Mouse (Mus musculus) lung, embryonic 14.5 days (tissue): ENCODE results near the gene Gm20388. TPM values are rescaled to one million over a fixed set of nuclear protein-coding genes. Genes with fewer than 3 reads are reported as not detected.

Experiments
- ATAC-seq: fragments of 200-750 bp; cut with Nextera tagmentation; 2 replicates; pipeline ENCODE4 v1.8.0; 2017; ENCODE audit warnings: mild to moderate bottlenecking, moderate TSS enrichment, moderate library complexity; ENCODE audit not compliant: insufficient read depth
- DNase-seq: peaks from one replicate; pipeline ENCODE4 v3.0.0-alpha.2; 2015
- H3K27ac ChIP-seq: fragments of 300-500 bp; sonication (generic); 2 replicates; pipeline ENCODE4 v1.5.1; 2014; ENCODE audit warnings: low read depth, mild to moderate bottlenecking, moderate library complexity
- H3K27me3 ChIP-seq: fragments of 300-500 bp; sonication (generic); 2 replicates; pipeline ENCODE4 v1.6.1; 2014; ENCODE audit warnings: low read length, control low read depth; ENCODE audit not compliant: insufficient read depth
- H3K36me3 ChIP-seq: fragments of 300-500 bp; sonication (generic); 2 replicates; pipeline ENCODE4 v1.6.1; 2014; ENCODE audit warnings: control low read depth; ENCODE audit not compliant: insufficient read depth
- H3K4me1 ChIP-seq: fragments of 300-500 bp; sonication (generic); 2 replicates; pipeline ENCODE4 v1.6.1; 2014; ENCODE audit warnings: antibody characterized with exemption, control low read depth; ENCODE audit not compliant: insufficient read depth
- H3K4me2 ChIP-seq: fragments of 300-500 bp; sonication (generic); 2 replicates; pipeline ENCODE4 v1.6.1; 2014; ENCODE audit warnings: mild to moderate bottlenecking
- H3K4me3 ChIP-seq: fragments of 300-500 bp; sonication (generic); 2 replicates; pipeline ENCODE4 v1.5.1; 2014; ENCODE audit warnings: low read depth, low read length
- H3K9ac ChIP-seq: fragments of 300-500 bp; sonication (generic); 2 replicates; pipeline ENCODE4 v1.6.1; 2014
- H3K9me3 ChIP-seq: fragments of 300-500 bp; sonication (generic); 2 replicates; pipeline ENCODE4 v1.6.1; 2016; ENCODE audit warnings: low read depth, low read length, control low read depth
- CTCF ChIP-seq: IDR thresholded peaks from 2 replicates; pipeline ENCODE4 v1.5.1; 2016; ENCODE audit warnings: antibody characterized with exemption, low read depth
- WGBS: fragments of 180-500 bp; shearing (Covaris S2); extraction: QIAGEN DNeasy Blood & Tissue Kit; methylation state at CpG from one replicate; pipeline ENCODE4 v1.1.7; 2014; 5-methylcytosine and 5-hydroxymethylcytosine counted together
- polyA plus RNA-seq: library from polyadenylated mRNA; unstranded; fragments of >200 nt; fragmentation: Nextera tagmentation; extraction: Ambion mirVana; gene quantifications from 2 replicates; pipeline ENCODE4 v1.2.1, GENCODE M21; 2014

Gene Gm20388
- polyA plus RNA-seq, 1 experiment from 2014 or later: not detected

DNA sequence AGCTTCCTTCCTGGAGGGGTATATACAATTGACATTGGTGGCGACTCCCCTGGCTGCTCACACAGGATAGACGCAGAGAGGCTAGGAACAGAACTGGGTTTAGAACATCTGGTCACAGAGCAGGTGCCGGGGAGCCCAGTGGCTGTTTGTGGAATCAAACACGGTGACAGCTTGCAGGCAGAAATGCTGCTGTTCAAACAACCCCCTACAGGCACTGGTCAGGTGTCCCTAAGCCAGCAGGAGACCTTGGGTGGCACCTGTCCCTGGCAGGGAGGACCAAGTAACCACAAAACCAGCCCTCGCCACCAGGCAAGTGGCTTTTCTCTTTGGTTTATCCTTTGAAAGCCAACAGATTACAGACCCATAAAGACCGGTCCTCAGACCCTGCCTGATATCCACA lies 2761.3 kb downstream of the Gm20388 start:
- H3K27me3 ChIP-seq: peaks cover 43% of the 10 kb centered on the region
- no peak overlapping the region for H3K4me2 ChIP-seq
- 58% methylated on average over 6 of the region's 6 CpGs for WGBS
- TF ChIP-seq CTCF: no peak
- H3K4me3 ChIP-seq: no peak overlapping the region
- H3K9ac ChIP-seq: no peak overlapping the region
- H3K36me3 ChIP-seq: no peaks in the 10 kb centered on the region
- ATAC-seq (no peak), DNase-seq (no peak)
- H3K27ac ChIP-seq: no peak overlapping the region
- peaks cover 8% of the 10 kb centered on the region for H3K4me1 ChIP-seq
- no peaks in the 10 kb centered on the region for H3K9me3 ChIP-seq

DNA sequence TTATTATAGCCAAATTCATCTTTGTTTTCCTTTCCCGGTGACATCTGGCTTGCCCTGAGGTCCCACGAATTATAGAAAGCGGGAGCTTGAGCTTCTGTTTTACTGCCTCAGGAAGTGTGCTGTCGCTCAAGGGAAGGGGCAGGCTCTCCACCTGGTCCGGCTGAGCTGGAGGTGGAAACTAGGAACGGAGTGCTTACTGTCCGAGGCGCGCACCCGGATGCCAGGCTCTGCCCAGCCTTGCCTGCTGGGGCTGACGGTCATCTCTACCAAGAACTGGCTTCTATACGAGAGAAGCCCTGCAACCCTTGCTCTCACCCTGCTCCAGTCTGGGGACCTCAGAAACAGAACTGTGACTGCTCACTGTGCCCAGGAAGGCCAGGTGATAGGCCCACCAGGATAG lies 2763.3 kb downstream of the Gm20388 start:
- no peak overlapping the region for H3K4me2 ChIP-seq
- H3K4me1 ChIP-seq: peaks cover 3% of the 10 kb centered on the region; the same call in 1 of the 2 replicates
- no peaks in the 10 kb centered on the region for H3K9me3 ChIP-seq
- ATAC-seq (no peak), DNase-seq (no peak)
- peaks cover 60% of the 10 kb centered on the region for H3K27me3 ChIP-seq
- no peaks in the 10 kb centered on the region for H3K36me3 ChIP-seq
- H3K9ac ChIP-seq: no peak overlapping the region
- no peak overlapping the region for H3K4me3 ChIP-seq
- no peak overlapping the region for H3K27ac ChIP-seq
- TF ChIP-seq CTCF: no peak
- WGBS: 72% methylated on average over 12 of the region's 12 CpGs

DNA sequence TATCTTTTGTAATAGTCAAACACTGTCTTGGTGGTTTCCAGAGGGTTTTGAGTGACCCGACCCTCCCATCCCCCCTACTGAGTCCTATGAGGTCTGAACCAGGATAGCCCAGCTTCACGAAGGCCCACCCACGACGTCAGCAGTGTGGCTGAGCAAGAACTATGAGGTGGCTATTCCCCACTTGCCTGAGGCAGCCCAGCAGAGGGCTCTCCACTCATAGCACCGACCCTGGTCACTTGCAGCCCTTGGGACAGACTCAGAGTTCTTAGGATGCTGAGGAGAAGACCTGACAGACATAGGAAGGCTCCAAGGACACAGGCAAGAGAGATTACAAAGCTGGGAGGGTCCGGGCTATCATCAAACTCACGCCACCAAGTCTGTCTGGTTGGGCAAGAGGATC lies 2764.4 kb downstream of the Gm20388 start:
- Histone ChIP-seq H3K4me3 (no peak overlapping the region), H3K9ac (no peak overlapping the region), H3K4me2 (no peak overlapping the region), H3K4me1 (peaks cover 3% of the 10 kb centered on the region; the same call in 1 of the 2 replicates), H3K9me3 (no peaks in the 10 kb centered on the region), H3K27ac (no peak overlapping the region), H3K36me3 (no peaks in the 10 kb centered on the region), H3K27me3 (peaks cover 69% of the 10 kb centered on the region)
- 35% methylated on average over 7 of the region's 7 CpGs for WGBS
- peak; percentile 40; the same call in 1 of the 2 replicates for TF ChIP-seq CTCF
- no peak for ATAC-seq
- peak; percentile 44 for DNase-seq

GRCm38 (mm10) chr8:122675596-122676420 lies 2765.2 kb downstream of the Gm20388 start:
- 0 out of 2 replicates have a peak overlapping the region, but pooled peaks have one; percentile 53 for H3K9ac ChIP-seq
- TF ChIP-seq CTCF: no peak
- no peaks in the 10 kb centered on the region for H3K36me3 ChIP-seq
- H3K9me3 ChIP-seq: no peaks in the 10 kb centered on the region
- peaks cover 70% of the 10 kb centered on the region for H3K27me3 ChIP-seq
- 73% methylated on average over 17 of the region's 17 CpGs for WGBS
- H3K27ac ChIP-seq: 0 out of 2 replicates have a peak overlapping the region, but pooled peaks have one; percentile 50
- H3K4me2 ChIP-seq: peak overlapping the region; percentile 98
- H3K4me3 ChIP-seq: peak overlapping the region; percentile 67; the same call in 1 of the 2 replicates
- H3K4me1 ChIP-seq: peaks cover 3% of the 10 kb centered on the region; the same call in 1 of the 2 replicates
- ATAC-seq: no peak
- DNase-seq: no peak

GRCm38 (mm10) chr8:122676621-122677480 lies 2766.2 kb downstream of the Gm20388 start:
- no peaks in the 10 kb centered on the region for H3K9me3 ChIP-seq
- ATAC-seq: no peak
- 13% methylated on average over 16 of the region's 16 CpGs for WGBS
- H3K4me1 ChIP-seq: peaks cover 3% of the 10 kb centered on the region; the same call in 1 of the 2 replicates
- no peak for TF ChIP-seq CTCF
- no peaks in the 10 kb centered on the region for H3K36me3 ChIP-seq
- H3K9ac ChIP-seq: peak overlapping the region; percentile 53
- peak overlapping the region; percentile 98 for H3K4me2 ChIP-seq
- peak overlapping the region; percentile 69; the same call in 1 of the 2 replicates for H3K27ac ChIP-seq
- H3K27me3 ChIP-seq: peaks cover 73% of the 10 kb centered on the region
- peak overlapping the region; percentile 67 for H3K4me3 ChIP-seq
- peak; percentile 44 for DNase-seq

DNA sequence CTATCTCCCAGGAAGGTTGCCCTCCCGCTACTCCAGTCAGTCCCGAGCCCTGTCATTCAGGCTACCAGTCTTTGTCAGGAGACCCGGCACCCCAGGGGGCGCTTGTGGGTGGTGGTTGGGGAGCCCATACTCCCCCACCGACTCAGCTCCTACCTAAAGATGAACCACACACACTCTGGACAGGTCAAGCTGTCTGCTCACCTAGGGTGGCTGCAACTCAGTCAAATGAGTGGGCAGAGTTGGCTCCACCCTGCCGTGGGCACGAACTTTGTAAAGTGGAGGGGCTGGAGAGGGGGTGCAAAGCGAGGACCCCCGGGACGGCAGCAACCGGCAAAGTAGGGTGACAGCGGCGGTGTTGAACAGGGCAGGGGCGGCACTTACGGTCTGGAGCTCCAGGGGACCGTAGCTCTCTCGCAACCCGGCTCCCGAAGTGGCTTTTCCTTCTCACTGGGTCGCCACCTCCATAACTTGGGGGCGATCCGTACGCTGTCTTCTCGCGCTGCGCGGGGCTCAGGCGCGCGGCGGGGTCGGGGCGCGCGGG lies 2766.9 kb downstream of the Gm20388 start:
- no peaks in the 10 kb centered on the region for H3K36me3 ChIP-seq
- TF ChIP-seq CTCF: peak; percentile 7; the same call in 1 of the 2 replicates
- peak overlapping the region; percentile 53 for H3K9ac ChIP-seq
- WGBS: 1% methylated on average over 35 of the region's 35 CpGs
- H3K27me3 ChIP-seq: peaks cover 74% of the 10 kb centered on the region
- DNase-seq (peak; percentile 22), ATAC-seq (no peak)
- peak overlapping the region; percentile 98 for H3K4me2 ChIP-seq
- peak overlapping the region; percentile 67 for H3K4me3 ChIP-seq
- H3K9me3 ChIP-seq: no peaks in the 10 kb centered on the region
- peak overlapping the region; percentile 69; the same call in 1 of the 2 replicates for H3K27ac ChIP-seq
- H3K4me1 ChIP-seq: peaks cover 3% of the 10 kb centered on the region; the same call in 1 of the 2 replicates
